Mouse (Mus musculus): Measurements from ENCODE around the gene Dpysl4.

- no peak for TF ChIP-seq GATA1 (IDR thresholded peaks at IDR 0.05; ENCODE audit: low read length)
- no peak for TF ChIP-seq TAL1 (IDR thresholded peaks at IDR 0.05; ENCODE audit: low read length)
Measured at GRCm38 (mm10) chr7:139105076-139105475, 19.3 kb downstream of the Dpysl4 start.
